Mouse (Mus musculus) limb, embryonic 14.5 days (tissue): ENCODE data around the gene Ric8b. TPM values are rescaled to one million over a fixed set of nuclear protein-coding genes. Genes with fewer than 3 reads are reported as not detected.

Experiments
- ATAC-seq: fragments of 200-750 bp; cut with Nextera tagmentation; 2 replicates; pipeline ENCODE4 v1.8.0; 2017; ENCODE audit warnings: low read depth, moderate number of reproducible peaks, moderate TSS enrichment; ENCODE audit not compliant: low FRiP score
- DNase-seq: peaks from one replicate; pipeline ENCODE4 v3.0.0-alpha.2; 2015; ENCODE audit warnings: low spot score
- H3K27ac ChIP-seq: fragments of 300-500 bp; sonication (generic); replicated peaks from 2 replicates; pipeline ENCODE4 v1.5.1; 2014; ENCODE audit warnings: low read depth, mild to moderate bottlenecking, low read length, moderate library complexity, mixed read lengths
- H3K27me3 ChIP-seq: fragments of 300-500 bp; sonication (generic); 2 replicates; pipeline ENCODE4 v1.6.1; 2014; ENCODE audit warnings: low read length, mixed read lengths; ENCODE audit not compliant: control insufficient read depth, insufficient read depth
- H3K36me3 ChIP-seq: fragments of 300-500 bp; sonication (generic); 2 replicates; pipeline ENCODE4 v1.6.1; 2014; ENCODE audit warnings: mild to moderate bottlenecking, low read length, moderate library complexity, mixed read lengths; ENCODE audit not compliant: control insufficient read depth, insufficient read depth
- H3K4me1 ChIP-seq: fragments of 300-500 bp; sonication (generic); 2 replicates; pipeline ENCODE4 v1.6.1; 2014; ENCODE audit warnings: antibody characterized with exemption, low read length, mixed read lengths; ENCODE audit not compliant: control insufficient read depth, insufficient read depth
- H3K4me2 ChIP-seq: fragments of 300-500 bp; sonication (generic); replicated peaks from 2 replicates; pipeline ENCODE4 v1.6.1; 2014; ENCODE audit warnings: low read depth, mild to moderate bottlenecking, low read length, moderate library complexity; ENCODE audit not compliant: severe bottlenecking
- H3K4me3 ChIP-seq: fragments of 300-500 bp; sonication (generic); replicated peaks from 2 replicates; pipeline ENCODE4 v1.5.1; 2014; ENCODE audit warnings: low read length
- H3K9ac ChIP-seq: fragments of 300-500 bp; sonication (generic); 2 replicates; pipeline ENCODE4 v1.6.1; 2014; ENCODE audit warnings: mild to moderate bottlenecking, low read depth, low read length, moderate library complexity; ENCODE audit not compliant: severe bottlenecking
- H3K9me3 ChIP-seq: fragments of 300-500 bp; sonication (generic); 2 replicates; pipeline ENCODE4 v1.6.1; 2016; ENCODE audit warnings: low read length; ENCODE audit not compliant: control insufficient read depth
- POLR2A ChIP-seq: fragments of 200-500 bp; IDR thresholded peaks from 2 replicates; pipeline ENCODE4 v1.8.0; 2012; ENCODE audit warnings: inconsistent platforms, mild to moderate bottlenecking, moderate library complexity, borderline replicate concordance; ENCODE audit not compliant: insufficient read depth, insufficient read length; ENCODE audit errors: extremely low read depth
- WGBS: fragments of 180-500 bp; shearing (Covaris S2); extraction: QIAGEN DNeasy Blood & Tissue Kit; methylation state at CpG from one replicate; pipeline ENCODE4 v1.1.7; 2014; 5-methylcytosine and 5-hydroxymethylcytosine counted together
- polyA plus RNA-seq, 2 experiments: library from polyadenylated mRNA; depleted of rRNA in 1 of 2; stranded (reverse) in 1 of 2; unstranded in 1 of 2; fragments of >200 nt; fragmentation: Nextera tagmentation in 1 of 2; extraction: Ambion mirVana in 1 of 2; gene quantifications; 2 replicates each; pipeline versions ENCODE4 v1.2.1 to v1.2.3; 2012 to 2014

The Ric8b gene
- polyA plus RNA-seq (2012; rRNA removed), result 27.6 and 30.4 TPM in 2 replicates
- polyA plus RNA-seq (2014; fragmentation: Nextera tagmentation; extraction: Ambion mirVana), result 17.8 and 20.8 TPM in 2 replicates

DNA sequence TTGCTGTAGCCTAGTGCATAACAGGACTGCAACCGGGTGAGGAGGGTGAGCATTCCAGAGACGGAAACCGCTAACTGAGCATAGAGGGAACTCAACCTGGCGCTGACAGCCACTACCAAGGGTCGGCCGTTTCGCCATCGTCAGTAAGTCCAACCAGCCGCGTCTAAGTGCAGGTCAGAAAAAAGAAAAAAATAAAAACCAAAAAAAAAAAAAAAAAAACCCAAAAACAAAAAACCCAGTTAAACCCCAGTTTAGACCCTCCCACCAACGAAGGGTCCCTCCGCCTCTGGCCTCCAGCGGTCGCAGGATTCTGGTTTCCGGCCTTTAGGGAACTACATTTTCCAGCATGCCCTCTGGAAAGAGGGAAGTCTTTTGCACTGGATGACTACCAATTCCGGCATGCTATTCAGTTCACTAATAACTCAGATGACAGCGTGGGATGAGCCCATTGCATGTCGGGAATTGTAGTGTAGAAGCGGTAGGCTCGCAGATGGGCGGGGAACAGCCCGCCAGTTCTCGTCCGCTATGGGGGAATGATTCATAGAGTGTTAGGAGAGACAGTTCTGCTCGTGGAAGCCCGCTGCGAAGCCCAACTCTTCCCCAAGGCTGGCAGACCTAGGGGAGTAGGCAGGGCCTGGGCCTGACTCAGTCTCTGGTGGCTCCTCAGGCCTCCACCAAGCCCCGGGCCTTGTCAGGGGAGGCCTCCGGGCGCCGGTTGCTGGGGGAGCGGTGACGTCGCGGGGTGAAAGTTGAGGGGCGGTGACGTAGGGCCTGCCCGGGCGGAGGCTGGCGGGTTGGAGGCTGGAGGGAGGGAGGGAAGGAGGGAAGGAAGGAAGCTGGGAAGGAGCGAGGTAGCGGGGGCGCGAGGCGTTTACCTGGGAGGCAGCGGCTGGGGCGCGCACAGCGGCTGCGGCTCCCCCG, at the start of gene Ric8b:
Gene Ric8b (plus strand): TSS at position 807 of the 921 bp plus-strand sequence.
- DNase-seq (peak; percentile 100), ATAC-seq (peak; percentile 98)
- H3K9me3 ChIP-seq, result no peaks in the 10 kb centered on the region
- no peaks in the 10 kb centered on the region for H3K36me3 ChIP-seq
- H3K4me1 ChIP-seq, result peaks cover 14% of the 10 kb centered on the region
- no peaks in the 10 kb centered on the region for H3K27me3 ChIP-seq
- peak within 1 kb of the TSS; percentile 89 for H3K9ac ChIP-seq
- H3K27ac ChIP-seq, result peak within 1 kb of the TSS; percentile 98
- peak within 1 kb of the TSS; percentile 78 for H3K4me2 ChIP-seq
- WGBS, result under 1% methylated on average over 48 of the region's 51 CpGs
- TF ChIP-seq POLR2A, result 0 out of 2 replicates have a peak, but pooled peaks have one; percentile 72
- peak within 1 kb of the TSS; percentile 87 for H3K4me3 ChIP-seq

DNA sequence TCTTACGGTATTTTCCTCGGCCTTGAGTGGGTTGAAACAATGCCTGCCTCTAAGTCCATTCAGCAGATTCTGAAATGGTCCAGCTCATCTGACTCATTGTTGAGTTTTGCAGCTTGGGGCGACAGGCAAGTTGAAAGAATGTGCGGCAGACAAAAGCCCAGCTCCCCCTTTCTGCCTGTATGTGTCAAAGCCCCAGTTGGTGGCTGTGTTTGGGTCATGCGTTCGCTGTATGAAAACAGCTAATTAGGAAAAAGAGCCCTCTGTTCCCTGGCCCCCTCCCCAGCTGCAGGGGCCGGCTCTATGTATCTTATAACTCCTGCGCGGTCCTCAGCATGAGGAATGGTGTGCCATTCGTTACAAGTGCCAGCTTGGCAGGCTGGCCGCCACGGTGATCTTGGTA, 46.1 kb upstream of the Ric8b start:
- Histone ChIP-seq H3K27ac (no peak overlapping the region), H3K4me1 (peaks cover 5% of the 10 kb centered on the region), H3K9ac (no peak overlapping the region), H3K4me3 (no peak overlapping the region), H3K4me2 (no peak overlapping the region), H3K36me3 (no peaks in the 10 kb centered on the region), H3K27me3 (no peaks in the 10 kb centered on the region), H3K9me3 (no peaks in the 10 kb centered on the region)
- no peak for DNase-seq
- no peak for ATAC-seq
- no peak for TF ChIP-seq POLR2A
- 58% methylated on average over 12 of the region's 12 CpGs for WGBS

DNA sequence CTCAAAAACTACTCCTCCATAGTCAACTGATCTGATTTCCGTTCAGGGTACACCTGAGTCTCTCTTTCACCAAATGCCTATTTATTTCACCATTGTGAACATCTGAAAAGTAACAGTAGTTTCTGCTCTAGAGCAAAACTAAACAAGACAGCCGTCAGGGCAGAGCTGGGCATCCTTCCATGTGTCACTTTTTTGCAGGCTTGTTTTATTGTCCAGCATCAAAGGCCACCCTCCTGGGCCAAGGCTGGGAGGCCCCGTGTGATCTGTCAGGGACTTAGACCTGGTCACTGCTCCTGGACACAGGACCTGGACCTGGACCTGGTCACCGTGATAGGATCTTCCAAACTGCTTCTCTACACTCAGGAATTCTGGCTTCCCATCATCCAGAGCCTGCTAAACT, 45.5 kb upstream of the Ric8b start:
- TF ChIP-seq POLR2A, result no peak
- H3K27me3 ChIP-seq, result no peaks in the 10 kb centered on the region
- ATAC-seq (no peak), DNase-seq (no peak)
- peaks cover 5% of the 10 kb centered on the region for H3K4me1 ChIP-seq
- H3K9ac ChIP-seq, result no peak overlapping the region
- no peak overlapping the region for H3K4me2 ChIP-seq
- 46% methylated on average over 4 of the region's 4 CpGs for WGBS
- no peaks in the 10 kb centered on the region for H3K36me3 ChIP-seq
- no peaks in the 10 kb centered on the region for H3K9me3 ChIP-seq
- no peak overlapping the region for H3K27ac ChIP-seq
- no peak overlapping the region for H3K4me3 ChIP-seq

DNA sequence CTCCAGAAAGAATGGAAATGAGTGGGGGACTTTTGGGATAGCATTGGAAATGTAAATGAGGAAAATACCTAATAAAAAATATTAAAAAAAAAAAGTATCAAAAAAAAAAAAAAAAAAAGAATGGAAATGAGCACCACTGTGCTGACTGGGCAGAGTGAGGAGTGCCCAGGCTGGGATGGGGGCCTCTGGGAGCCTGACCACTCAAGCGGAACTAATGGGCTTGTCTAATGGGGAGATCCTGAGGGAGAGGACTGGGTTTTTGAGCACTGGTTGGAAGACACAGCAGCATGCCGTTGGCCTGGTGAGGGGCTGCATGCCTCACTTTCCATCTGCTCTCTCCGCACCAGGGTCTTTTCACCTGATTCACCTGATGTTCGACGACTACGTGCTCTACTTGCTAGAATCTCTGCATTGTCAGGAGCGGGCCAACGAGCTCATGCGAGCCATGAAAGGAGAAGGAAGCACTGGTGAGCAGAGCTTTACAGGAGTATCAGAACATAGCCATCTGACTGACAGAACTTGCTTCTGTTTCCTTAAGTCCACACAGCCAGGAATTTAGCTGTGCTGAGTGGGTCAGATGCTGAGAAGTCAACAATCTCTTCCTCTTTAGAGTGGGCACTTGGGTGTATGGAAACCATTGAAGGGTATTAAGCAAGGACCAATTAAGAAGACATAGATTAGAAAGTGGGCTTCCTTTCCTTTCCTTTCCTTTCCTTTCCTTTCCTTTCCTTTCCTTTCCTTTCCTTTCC, 37.4 kb upstream of the Ric8b start:
- TF ChIP-seq POLR2A, result no peak
- 75% methylated on average over 9 of the region's 9 CpGs for WGBS
- no peak overlapping the region for H3K4me2 ChIP-seq
- H3K9me3 ChIP-seq, result no peaks in the 10 kb centered on the region
- H3K9ac ChIP-seq, result no peak overlapping the region
- no peaks in the 10 kb centered on the region for H3K27me3 ChIP-seq
- DNase-seq (no peak), ATAC-seq (no peak)
- H3K36me3 ChIP-seq, result no peaks in the 10 kb centered on the region
- H3K27ac ChIP-seq, result no peak overlapping the region
- H3K4me3 ChIP-seq, result no peak overlapping the region
- no peaks in the 10 kb centered on the region for H3K4me1 ChIP-seq

DNA sequence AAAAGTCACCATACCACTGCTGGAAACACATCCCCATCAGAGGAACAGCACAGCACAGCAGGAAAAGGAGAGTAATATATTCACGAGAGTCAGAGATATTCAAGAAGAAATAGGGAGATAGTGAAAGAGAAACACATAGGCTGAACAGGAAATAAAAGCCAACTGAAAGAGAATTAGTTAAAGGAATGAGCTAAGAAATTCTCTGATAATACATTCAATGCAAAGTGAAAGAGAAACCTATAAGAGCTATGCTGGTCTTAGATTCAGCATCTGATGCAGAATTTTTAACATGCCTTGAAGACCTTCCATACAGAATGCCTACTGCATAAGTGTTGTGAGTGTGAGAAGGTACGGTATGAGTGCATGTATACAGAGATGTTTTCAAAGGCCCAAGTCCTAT, 34.9 kb upstream of the Ric8b start:
- no peak for DNase-seq
- no peak for TF ChIP-seq POLR2A
- H3K27ac ChIP-seq, result no peak overlapping the region
- H3K9ac ChIP-seq, result no peak overlapping the region
- WGBS, result 82% methylated on average over 2 of the region's 2 CpGs
- no peaks in the 10 kb centered on the region for H3K27me3 ChIP-seq
- ATAC-seq, result no peak
- no peaks in the 10 kb centered on the region for H3K9me3 ChIP-seq
- no peak overlapping the region for H3K4me2 ChIP-seq
- peaks cover 7% of the 10 kb centered on the region for H3K4me1 ChIP-seq
- no peaks in the 10 kb centered on the region for H3K36me3 ChIP-seq
- no peak overlapping the region for H3K4me3 ChIP-seq
